Mouse (Mus musculus) hindbrain, embryonic 12.5 days (tissue): ENCODE results near the gene Qser1. TPM values are rescaled to one million over a fixed set of nuclear protein-coding genes. Genes with fewer than 3 reads are reported as not detected.
A peak's percentile ranks its signal among the peaks of the same experiment; 100 is the strongest.

Source experiments
- ATAC-seq: fragments of 200-750 bp; cut with Nextera tagmentation; 2 replicates; pipeline ENCODE4 v1.8.0; 2017; ENCODE audit warnings: moderate TSS enrichment; ENCODE audit not compliant: low FRiP score
- H3K27ac ChIP-seq: fragments of 300-500 bp; sonication (generic); 2 replicates; pipeline ENCODE4 v1.5.1; 2016; ENCODE audit warnings: mild to moderate bottlenecking
- H3K27me3 ChIP-seq: fragments of 300-500 bp; sonication (generic); 2 replicates; pipeline ENCODE4 v1.6.1; 2016; ENCODE audit warnings: mild to moderate bottlenecking
- H3K36me3 ChIP-seq: fragments of 300-500 bp; sonication (generic); 2 replicates; pipeline ENCODE4 v1.6.1; 2016; ENCODE audit warnings: mild to moderate bottlenecking
- H3K4me1 ChIP-seq: fragments of 300-500 bp; sonication (generic); 2 replicates; pipeline ENCODE4 v1.6.1; 2016
- H3K4me2 ChIP-seq: fragments of 300-500 bp; sonication (generic); replicated peaks from 2 replicates; pipeline ENCODE4 v1.6.1; 2016; ENCODE audit warnings: mild to moderate bottlenecking
- H3K4me3 ChIP-seq: fragments of 300-500 bp; sonication (generic); 2 replicates; pipeline ENCODE4 v1.5.1; 2016; ENCODE audit warnings: mild to moderate bottlenecking
- H3K9ac ChIP-seq: fragments of 300-500 bp; sonication (generic); 2 replicates; pipeline ENCODE4 v1.6.1; 2016; ENCODE audit warnings: mild to moderate bottlenecking, moderate library complexity
- H3K9me3 ChIP-seq: fragments of 300-500 bp; sonication (generic); replicated peaks from 2 replicates; pipeline ENCODE4 v1.6.1; 2016; ENCODE audit warnings: mild to moderate bottlenecking
- WGBS: fragments of 180-500 bp; shearing (Covaris S2); methylation state at CpG from one replicate; pipeline ENCODE4 v1.1.7; 2016; 5-methylcytosine and 5-hydroxymethylcytosine counted together
- polyA plus RNA-seq: library from polyadenylated mRNA; unstranded; fragments of >200 nt; fragmentation: Nextera tagmentation; extraction: Ambion mirVana; gene quantifications from 2 replicates; pipeline ENCODE4 v1.2.1, GENCODE M21; 2016

Qser1 gene
- polyA plus RNA-seq, 1 experiment from 2014 or later: 11.1 TPM

- Histone ChIP-seq H3K27me3 (no peaks in the 10 kb centered on the region), H3K9me3 (no peaks in the 10 kb centered on the region), H3K36me3 (no peaks in the 10 kb centered on the region), H3K27ac (peak overlapping the region; percentile 96), H3K9ac (peak overlapping the region; percentile 92), H3K4me3 (peak overlapping the region; percentile 88), H3K4me2 (peak overlapping the region; percentile 85), H3K4me1 (peaks cover 18% of the 10 kb centered on the region)
- peak; percentile 41 for ATAC-seq
- under 1% methylated on average over 33 of the region's 33 CpGs for WGBS
Observed at GRCm38 (mm10) chr2:104815561-104816370, 794 bp downstream of the Qser1 start.

- H3K9me3 ChIP-seq: no peaks in the 10 kb centered on the region
- H3K27ac ChIP-seq: no peak overlapping the region
- H3K4me2 ChIP-seq: peak overlapping the region; percentile 85
- no peaks in the 10 kb centered on the region for H3K27me3 ChIP-seq
- H3K9ac ChIP-seq: no peak overlapping the region
- H3K36me3 ChIP-seq: 0 out of 2 replicates have a peak, but pooled peaks cover 5% of the 10 kb centered on the region
- ATAC-seq: no peak
- no peak overlapping the region for H3K4me3 ChIP-seq
- peaks cover 18% of the 10 kb centered on the region for H3K4me1 ChIP-seq
- 58% methylated on average over 5 of the region's 5 CpGs for WGBS
Observed at GRCm38 (mm10) chr2:104814181-104814951, 2.2 kb downstream of the Qser1 start.

GRCm38 (mm10) chr2:104805435-104805834, 11.1 kb downstream of the Qser1 start:
- Histone ChIP-seq H3K4me3 (no peak overlapping the region), H3K27me3 (no peaks in the 10 kb centered on the region), H3K4me2 (no peak overlapping the region), H3K27ac (no peak overlapping the region), H3K4me1 (no peaks in the 10 kb centered on the region), H3K9ac (no peak overlapping the region), H3K36me3 (0 out of 2 replicates have a peak, but pooled peaks cover 5% of the 10 kb centered on the region), H3K9me3 (no peaks in the 10 kb centered on the region)
- 96% methylated on average over 1 of the region's 1 CpGs for WGBS
- no peak for ATAC-seq

- peaks cover 46% of the 10 kb centered on the region for H3K36me3 ChIP-seq
- H3K9me3 ChIP-seq: no peaks in the 10 kb centered on the region
- H3K9ac ChIP-seq: no peak overlapping the region
- no peak overlapping the region for H3K27ac ChIP-seq
- whole genome bisulfite sequencing: 86% methylated on average over 1 of the region's 1 CpGs
- ATAC-seq: no peak
- H3K4me2 ChIP-seq: no peak overlapping the region
- H3K4me3 ChIP-seq: no peak overlapping the region
- H3K4me1 ChIP-seq: no peaks in the 10 kb centered on the region
- no peaks in the 10 kb centered on the region for H3K27me3 ChIP-seq
Observed at GRCm38 (mm10) chr2:104774763-104775162, 41.8 kb downstream of the Qser1 start.

- Histone ChIP-seq H3K27ac (no peak overlapping the region), H3K36me3 (peaks cover 50% of the 10 kb centered on the region), H3K4me3 (no peak overlapping the region), H3K9me3 (no peaks in the 10 kb centered on the region), H3K4me2 (no peak overlapping the region), H3K9ac (no peak overlapping the region), H3K4me1 (no peaks in the 10 kb centered on the region), H3K27me3 (no peaks in the 10 kb centered on the region)
- no peak for ATAC-seq
- 100% methylated on average over 1 of the region's 1 CpGs for WGBS
Observed at GRCm38 (mm10) chr2:104768697-104769096, 47.9 kb downstream of the Qser1 start.

- no peak overlapping the region for H3K9ac ChIP-seq
- H3K4me1 ChIP-seq: no peaks in the 10 kb centered on the region
- no peaks in the 10 kb centered on the region for H3K9me3 ChIP-seq
- ATAC-seq: no peak
- no peak overlapping the region for H3K27ac ChIP-seq
- H3K4me2 ChIP-seq: no peak overlapping the region
- peaks cover 43% of the 10 kb centered on the region for H3K36me3 ChIP-seq
- no peaks in the 10 kb centered on the region for H3K27me3 ChIP-seq
- 95% methylated on average over 4 of the region's 4 CpGs for WGBS
- H3K4me3 ChIP-seq: no peak overlapping the region
Observed at GRCm38 (mm10) chr2:104764018-104764417, 52.5 kb downstream of the Qser1 start.

- no peak for ATAC-seq
- no peaks in the 10 kb centered on the region for H3K9me3 ChIP-seq
- H3K9ac ChIP-seq: no peak overlapping the region
- H3K4me2 ChIP-seq: no peak overlapping the region
- H3K27me3 ChIP-seq: no peaks in the 10 kb centered on the region
- peaks cover 38% of the 10 kb centered on the region for H3K36me3 ChIP-seq
- 89% methylated on average over 8 of the region's 8 CpGs for WGBS
- H3K4me1 ChIP-seq: 0 out of 2 replicates have a peak, but pooled peaks cover under 1% of the 10 kb centered on the region
- no peak overlapping the region for H3K27ac ChIP-seq
- H3K4me3 ChIP-seq: no peak overlapping the region
Observed at GRCm38 (mm10) chr2:104763134-104763703, 53.3 kb downstream of the Qser1 start.

- no peak overlapping the region for H3K4me2 ChIP-seq
- H3K4me3 ChIP-seq: no peak overlapping the region
- no peak for ATAC-seq
- H3K9me3 ChIP-seq: no peaks in the 10 kb centered on the region
- whole genome bisulfite sequencing: 55% methylated on average over 3 of the region's 3 CpGs
- no peaks in the 10 kb centered on the region for H3K4me1 ChIP-seq
- no peaks in the 10 kb centered on the region for H3K27me3 ChIP-seq
- no peak overlapping the region for H3K9ac ChIP-seq
- peaks cover 4% of the 10 kb centered on the region; the same call in 1 of the 2 replicates for H3K36me3 ChIP-seq
- H3K27ac ChIP-seq: no peak overlapping the region
Observed at GRCm38 (mm10) chr2:104750611-104751010, 65.9 kb downstream of the Qser1 start.

GRCm38 (mm10) chr2:104748652-104749183, 67.8 kb downstream of the Qser1 start:
- Histone ChIP-seq H3K9ac (no peak overlapping the region), H3K27me3 (peaks cover 3% of the 10 kb centered on the region; the same call in 1 of the 2 replicates), H3K4me2 (no peak overlapping the region), H3K4me1 (no peaks in the 10 kb centered on the region), H3K9me3 (no peaks in the 10 kb centered on the region), H3K36me3 (peaks cover 4% of the 10 kb centered on the region; the same call in 1 of the 2 replicates), H3K27ac (no peak overlapping the region), H3K4me3 (no peak overlapping the region)
- WGBS: 74% methylated on average over 5 of the region's 5 CpGs
- ATAC-seq: no peak

GRCm38 (mm10) chr2:104746251-104746650, 70.3 kb downstream of the Qser1 start:
- Histone ChIP-seq H3K27me3 (peaks cover 26% of the 10 kb centered on the region), H3K27ac (no peak overlapping the region), H3K4me3 (no peak overlapping the region), H3K4me1 (peaks cover 11% of the 10 kb centered on the region), H3K9ac (no peak overlapping the region), H3K4me2 (no peak overlapping the region), H3K9me3 (no peaks in the 10 kb centered on the region), H3K36me3 (no peaks in the 10 kb centered on the region)
- WGBS: 57% methylated on average over 8 of the region's 8 CpGs
- ATAC-seq: no peak

- no peak overlapping the region for H3K27ac ChIP-seq
- H3K4me2 ChIP-seq: no peak overlapping the region
- peaks cover 11% of the 10 kb centered on the region for H3K4me1 ChIP-seq
- no peak for ATAC-seq
- no peaks in the 10 kb centered on the region for H3K36me3 ChIP-seq
- no peak overlapping the region for H3K4me3 ChIP-seq
- 48% methylated on average over 5 of the region's 5 CpGs for whole genome bisulfite sequencing
- no peaks in the 10 kb centered on the region for H3K9me3 ChIP-seq
- no peak overlapping the region for H3K9ac ChIP-seq
- peaks cover 39% of the 10 kb centered on the region for H3K27me3 ChIP-seq
Observed at GRCm38 (mm10) chr2:104743971-104744370, 72.6 kb downstream of the Qser1 start.

- Histone ChIP-seq H3K4me1 (peaks cover 11% of the 10 kb centered on the region), H3K4me2 (peak overlapping the region; percentile 96), H3K4me3 (peak overlapping the region; percentile 64), H3K27ac (no peak overlapping the region), H3K9me3 (no peaks in the 10 kb centered on the region), H3K27me3 (peaks cover 39% of the 10 kb centered on the region), H3K36me3 (no peaks in the 10 kb centered on the region), H3K9ac (peak overlapping the region; percentile 67)
- WGBS: 8% methylated on average over 7 of the region's 7 CpGs
- ATAC-seq: 0 out of 2 replicates have a peak, but pooled peaks have one; percentile 4
Observed at GRCm38 (mm10) chr2:104743160-104743559, 73.4 kb downstream of the Qser1 start.
